Comparison of ENCODE assay signal across 9 mouse cellular contexts in the genomic region with DNA sequence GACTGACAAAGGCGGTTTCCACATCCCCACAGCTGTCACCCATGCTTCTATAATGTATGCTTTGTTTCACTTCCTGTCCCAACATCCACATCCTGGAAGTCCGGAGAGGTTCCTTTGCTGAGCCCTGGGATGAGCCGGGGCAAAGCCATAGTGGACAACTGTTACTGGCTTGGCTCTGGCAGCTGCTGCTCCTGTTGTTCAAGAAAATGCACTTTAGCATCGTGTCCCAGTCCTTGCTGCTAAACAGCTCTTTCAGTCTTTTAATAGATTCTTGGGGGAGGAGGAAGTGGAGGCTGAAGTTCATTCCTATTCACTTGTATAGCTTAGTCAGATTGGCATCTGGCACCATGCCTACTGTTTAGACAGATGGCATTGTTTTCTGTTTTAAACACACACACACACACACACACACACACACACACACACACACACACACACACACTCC.
DNase-seq lines count a peak whose midpoint lies in the region; ATAC-seq and TF ChIP-seq lines count a peak whose summit lies in the region.
"Had no signal": no experiment of that assay in that cellular context is flagged by ENCODE, and none has a peak within 500 bp of the region (broad histone marks: within the 10 kb centered on the region; RNA-seq: fewer than 3 reads in every experiment).

No protein-coding gene starts in this region.

- TF ChIP-seq EP300 in stomach, postnatal 0 days (optimal IDR thresholded peaks at IDR 0.05), result no peak

- H3K4me2 ChIP-seq in kidney, embryonic 15.5 days, result no peak overlapping the region
- no peak overlapping the region for H3K4me2 ChIP-seq in stomach, embryonic 14.5 days (replicated peaks; ENCODE audit: low read depth, low read length)
- no peak overlapping the region for H3K4me2 ChIP-seq in stomach, postnatal 0 days (replicated peaks; ENCODE audit: low read depth)
- no peak overlapping the region for H3K4me2 ChIP-seq in limb, embryonic 13.5 days (replicated peaks)

- ATAC-seq in kidney, embryonic 15.5 days (replicated peaks; ENCODE audit: low FRiP score), result 0 out of 2 replicates have a peak, but pooled peaks have one; percentile 33
- 0 out of 2 replicates have a peak, but pooled peaks have one; percentile 49 for ATAC-seq in stomach, embryonic 14.5 days (ENCODE audit: insufficient number of reproducible peaks, insufficient read depth, low FRiP score, low read depth)
- no peak for ATAC-seq in stomach, postnatal 0 days (ENCODE audit: low FRiP score, low TSS enrichment)
- ATAC-seq in limb, embryonic 13.5 days (ENCODE audit: low FRiP score, low read depth), result 0 out of 2 replicates have a peak, but pooled peaks have one; percentile 24

- H3K9me3 ChIP-seq in kidney, embryonic 15.5 days (replicated peaks), result no peaks in the 10 kb centered on the region
- no peaks in the 10 kb centered on the region for H3K9me3 ChIP-seq in stomach, embryonic 14.5 days (ENCODE audit: control insufficient read depth, low read depth, low read length)
- no peaks in the 10 kb centered on the region for H3K9me3 ChIP-seq in stomach, postnatal 0 days (ENCODE audit: control insufficient read depth, low read length)
- H3K9me3 ChIP-seq in limb, embryonic 13.5 days, result no peaks in the 10 kb centered on the region

- H3K4me3 ChIP-seq in kidney, embryonic 15.5 days (replicated peaks), result no peak overlapping the region
- H3K4me3 ChIP-seq in kidney, adult 2 months (ENCODE audit: insufficient read depth, low read depth, low read length), result no peak overlapping the region
- H3K4me3 ChIP-seq in stomach, embryonic 14.5 days (ENCODE audit: low read depth, low read length), result no peak overlapping the region
- no peak overlapping the region for H3K4me3 ChIP-seq in stomach, postnatal 0 days (ENCODE audit: low read depth, low read length)
- H3K4me3 ChIP-seq in limb, embryonic 13.5 days, result no peak overlapping the region
- H3K4me3 ChIP-seq: erythroblast, embryonic 14.5 days had no signal

- intact Hi-C loops in heart, postnatal 14 days (cut with DNase I), result no loop called here

- WGBS in kidney, embryonic 15.5 days, result 64% methylated on average over 4 of the region's 4 CpGs
- WGBS in kidney, adult 2 months, result 37% methylated on average over 4 of the region's 4 CpGs
- 50% methylated on average over 4 of the region's 4 CpGs for WGBS in stomach, embryonic 14.5 days
- 47% methylated on average over 4 of the region's 4 CpGs for WGBS in stomach, postnatal 0 days
- 65% methylated on average over 4 of the region's 4 CpGs for WGBS in limb, embryonic 13.5 days

- no peaks in the 10 kb centered on the region for H3K36me3 ChIP-seq in kidney, embryonic 15.5 days
- no peaks in the 10 kb centered on the region for H3K36me3 ChIP-seq in kidney, adult 2 months (ENCODE audit: control insufficient read depth, insufficient read depth, low read length)
- no peaks in the 10 kb centered on the region for H3K36me3 ChIP-seq in stomach, embryonic 14.5 days (ENCODE audit: control insufficient read depth, insufficient read depth, low read length)
- no peaks in the 10 kb centered on the region for H3K36me3 ChIP-seq in stomach, postnatal 0 days (ENCODE audit: control insufficient read depth, insufficient read depth, low read length)
- no peaks in the 10 kb centered on the region for H3K36me3 ChIP-seq in limb, embryonic 13.5 days

- TF ChIP-seq CTCF in kidney, adult 2 months (conservative IDR thresholded peaks at IDR 0.05; ENCODE audit: insufficient read depth, insufficient read length, low read depth, low read length), result no peak
- TF ChIP-seq CTCF in stomach, postnatal 0 days (IDR thresholded peaks at IDR 0.05; ENCODE audit: low read depth), result no peak

- no peak for TF ChIP-seq POLR2A in kidney, adult 2 months (IDR thresholded peaks at IDR 0.05; ENCODE audit: low read depth, low read length)

- H3K9ac ChIP-seq in kidney, embryonic 15.5 days, result no peak overlapping the region
- no peak overlapping the region for H3K9ac ChIP-seq in stomach, embryonic 14.5 days (replicated peaks; ENCODE audit: low read depth, low read length)
- H3K9ac ChIP-seq in stomach, postnatal 0 days (ENCODE audit: low read length), result no peak overlapping the region
- no peak overlapping the region for H3K9ac ChIP-seq in limb, embryonic 13.5 days

- H3K27me3 ChIP-seq in kidney, embryonic 15.5 days, result no peaks in the 10 kb centered on the region
- H3K27me3 ChIP-seq in kidney, adult 2 months (replicated peaks; ENCODE audit: control insufficient read depth, insufficient read depth, low read length), result no peaks in the 10 kb centered on the region
- no peaks in the 10 kb centered on the region for H3K27me3 ChIP-seq in stomach, embryonic 14.5 days (ENCODE audit: control insufficient read depth, insufficient read depth, low read length)
- H3K27me3 ChIP-seq in stomach, postnatal 0 days (ENCODE audit: control insufficient read depth, insufficient read depth, low read length), result no peaks in the 10 kb centered on the region
- H3K27me3 ChIP-seq in limb, embryonic 13.5 days, result no peaks in the 10 kb centered on the region

- H3K4me1 ChIP-seq in kidney, embryonic 15.5 days, result no peaks in the 10 kb centered on the region
- H3K4me1 ChIP-seq in kidney, adult 2 months (ENCODE audit: control insufficient read depth, insufficient read depth, low read length), result peaks cover 4% of the 10 kb centered on the region
- H3K4me1 ChIP-seq in stomach, embryonic 14.5 days (ENCODE audit: control insufficient read depth, insufficient read depth, low read length), result peaks cover 2% of the 10 kb centered on the region; the same call in 1 of the 2 replicates
- H3K4me1 ChIP-seq in stomach, postnatal 0 days (replicated peaks; ENCODE audit: control insufficient read depth, insufficient read depth), result no peaks in the 10 kb centered on the region
- H3K4me1 ChIP-seq in limb, embryonic 13.5 days, result peaks cover 6% of the 10 kb centered on the region

- no peak for DNase-seq in kidney, adult 2 months
- no peak for DNase-seq in stomach, postnatal 0 days (ENCODE audit: low spot score)
- no peak for DNase-seq in gastrocnemius, adult 8-10 months (ENCODE audit: low spot score in 2 of 2)
- DNase-seq in heart, postnatal 14 days, result no peak
- DNase-seq in adrenal gland, adult 18-20 months (ENCODE audit: low spot score in 2 of 2), result no peak

- no peak overlapping the region for H3K27ac ChIP-seq in kidney, embryonic 15.5 days
- H3K27ac ChIP-seq in kidney, adult 2 months (ENCODE audit: insufficient read depth, low read depth, low read length), result no peak overlapping the region
- H3K27ac ChIP-seq in stomach, embryonic 14.5 days (ENCODE audit: low read length), result no peak overlapping the region
- H3K27ac ChIP-seq in stomach, postnatal 0 days (replicated peaks), result no peak overlapping the region
- H3K27ac ChIP-seq in limb, embryonic 13.5 days, result 0 out of 2 replicates have a peak overlapping the region, but pooled peaks have one; percentile 22
